Mouse (Mus musculus) CH12.LX (cell line): ENCODE results near the gene Aste1. TPM values are rescaled to one million over a fixed set of nuclear protein-coding genes. Genes with fewer than 3 reads are reported as not detected.
A peak's percentile ranks its signal among the peaks of the same experiment; 100 is the strongest.

Experiments
- DNase-seq: peaks from one replicate; pipeline ENCODE4 v3.0.0-alpha.2; 2013; ENCODE audit errors: extremely low read depth
- H3K27ac ChIP-seq: 2 replicates; pipeline ENCODE4 v1.5.1; 2012; ENCODE audit warnings: low read depth, mild to moderate bottlenecking, control low read depth, moderate library complexity; ENCODE audit not compliant: insufficient read depth
- H3K27me3 ChIP-seq: replicated peaks from 2 replicates; pipeline ENCODE3; 2012; ENCODE audit warnings: inconsistent platforms
- H3K36me3 ChIP-seq, 2 experiments: replicated peaks in 1 of 2; 2 replicates each; pipeline versions ENCODE3 to v1.6.1; 2012; ENCODE audit warnings: inconsistent platforms in 1 of 2, low read length in 1 of 2, mild to moderate bottlenecking in 1 of 2, mixed read lengths in 1 of 2, moderate library complexity in 1 of 2; ENCODE audit not compliant: control insufficient read depth in 1 of 2, insufficient read depth in 1 of 2
- H3K4me1 ChIP-seq, 2 experiments: 2 replicates each; pipeline ENCODE4 v1.6.1; 2012; ENCODE audit warnings: inconsistent platforms in 1 of 2, moderate library complexity in 1 of 2; ENCODE audit not compliant: insufficient read depth in 2 of 2, control insufficient read depth in 1 of 2
- H3K4me2 ChIP-seq: 2 replicates; pipeline ENCODE4 v1.6.1; 2012; ENCODE audit warnings: low read depth, mild to moderate bottlenecking, control low read depth; ENCODE audit not compliant: poor library complexity, insufficient read depth, severe bottlenecking
- H3K4me3 ChIP-seq, 3 experiments: fragments of 150-350 bp in 1 of 3; sonication (generic) in 1 of 3; replicated peaks in 1 of 3; 2 replicates each; pipeline versions ENCODE3 to v1.5.1; 2011 to 2012; ENCODE audit warnings: low read depth in 2 of 3, low read length in 2 of 3, mild to moderate bottlenecking in 2 of 3, moderate library complexity in 2 of 3, control low read depth in 1 of 3, improper control_type of control experiment in 1 of 3, inconsistent platforms in 1 of 3, mixed read lengths in 1 of 3; ENCODE audit not compliant: poor library complexity in 1 of 3
- H3K79me2 ChIP-seq: replicated peaks from 2 replicates; pipeline ENCODE4 v1.6.1; 2012; ENCODE audit warnings: mild to moderate bottlenecking, moderate library complexity; ENCODE audit not compliant: control insufficient read depth, poor library complexity, insufficient read depth, severe bottlenecking; ENCODE audit errors: extremely low read depth
- H3K9ac ChIP-seq: 2 replicates; pipeline ENCODE4 v1.6.1; 2012; ENCODE audit warnings: low read depth, mild to moderate bottlenecking, control low read depth, moderate library complexity; ENCODE audit not compliant: insufficient read depth
- H3K9me3 ChIP-seq: replicated peaks from 2 replicates; pipeline ENCODE3; 2012; ENCODE audit warnings: low read length, inconsistent platforms, mixed read lengths
- BHLHE40 ChIP-seq: IDR thresholded peaks from 2 replicates; pipeline ENCODE4 v1.6.1; 2011; ENCODE audit warnings: mild to moderate bottlenecking, low read depth, low read length, improper control_type of control experiment
- E2F4 ChIP-seq: IDR thresholded peaks from 2 replicates; pipeline ENCODE4 v1.6.1; 2011; ENCODE audit warnings: low read depth, low read length, improper control_type of control experiment; ENCODE audit not compliant: insufficient replicate concordance
- ELF1 ChIP-seq: IDR thresholded peaks from 2 replicates; pipeline ENCODE4 v1.6.1; 2014; ENCODE audit warnings: low read depth, mild to moderate bottlenecking, inconsistent platforms, low read length, improper control_type of control experiment
- EP300 ChIP-seq: IDR thresholded peaks from 2 replicates; pipeline ENCODE4 v1.6.1; 2011; ENCODE audit warnings: low read length, improper control_type of control experiment
- ETS1 ChIP-seq: conservative IDR thresholded peaks from 2 replicates; pipeline ENCODE4 v1.6.1; 2012; ENCODE audit warnings: low read depth, mild to moderate bottlenecking, inconsistent platforms, low read length, improper control_type of control experiment, moderate library complexity
- GABPA ChIP-seq: IDR thresholded peaks from 2 replicates; pipeline ENCODE4 v1.6.1; 2012; ENCODE audit warnings: low read depth, low read length, improper control_type of control experiment, inconsistent platforms; ENCODE audit not compliant: insufficient replicate concordance
- IRF4 ChIP-seq: IDR thresholded peaks from 2 replicates; pipeline ENCODE4 v1.6.1; 2014; ENCODE audit warnings: low read depth, mild to moderate bottlenecking, inconsistent platforms, low read length, improper control_type of control experiment
- JUN ChIP-seq: IDR thresholded peaks from 2 replicates; pipeline ENCODE4 v1.6.1; 2011; ENCODE audit warnings: low read depth, mild to moderate bottlenecking, low read length, improper control_type of control experiment, moderate library complexity; ENCODE audit not compliant: insufficient read depth
- JUND ChIP-seq: conservative IDR thresholded peaks from 2 replicates; pipeline ENCODE4 v1.6.1; 2011; ENCODE audit warnings: low read depth, low read length, improper control_type of control experiment
- KAT2A ChIP-seq: IDR thresholded peaks from 2 replicates; pipeline ENCODE4 v1.6.1; 2012; ENCODE audit warnings: low read length, improper control_type of control experiment, inconsistent platforms; ENCODE audit not compliant: insufficient replicate concordance
- MAFK ChIP-seq: IDR thresholded peaks from 2 replicates; pipeline ENCODE4 v1.6.1; 2011; ENCODE audit warnings: low read length, improper control_type of control experiment; ENCODE audit not compliant: insufficient replicate concordance
- MAZ ChIP-seq: IDR thresholded peaks from 2 replicates; pipeline ENCODE4 v1.6.1; 2012; ENCODE audit warnings: low read depth, mild to moderate bottlenecking, inconsistent platforms, low read length, improper control_type of control experiment, moderate library complexity
- MEF2A ChIP-seq: IDR thresholded peaks from 2 replicates; pipeline ENCODE4 v1.6.1; 2014; ENCODE audit warnings: low read depth, mild to moderate bottlenecking, inconsistent platforms, low read length, improper control_type of control experiment, borderline replicate concordance
- MYC ChIP-seq: IDR thresholded peaks from 2 replicates; pipeline ENCODE4 v1.6.1; 2011; ENCODE audit warnings: low read depth, mild to moderate bottlenecking, improper control_type of control experiment, low read length
- NELFE ChIP-seq: IDR thresholded peaks from 2 replicates; pipeline ENCODE4 v1.6.1; 2011; ENCODE audit warnings: low read depth, low read length, improper control_type of control experiment
- PAX5 ChIP-seq: IDR thresholded peaks from 2 replicates; pipeline ENCODE4 v1.6.1; 2012; ENCODE audit warnings: low read length, inconsistent platforms, mixed read lengths
- POLR2A ChIP-seq: IDR thresholded peaks from 2 replicates; pipeline ENCODE4 v1.6.1; 2011; ENCODE audit warnings: low read depth, mild to moderate bottlenecking, improper control_type of control experiment, low read length
- POLR2AphosphoS2 ChIP-seq: IDR thresholded peaks from 2 replicates; pipeline ENCODE4 v1.6.1; 2011; ENCODE audit warnings: low read depth, low read length, improper control_type of control experiment
- SIN3A ChIP-seq: IDR thresholded peaks from 2 replicates; pipeline ENCODE4 v1.6.1; 2012; ENCODE audit warnings: low read length, improper control_type of control experiment, inconsistent platforms
- TCF12 ChIP-seq: IDR thresholded peaks from 2 replicates; pipeline ENCODE4 v1.6.1; 2014; ENCODE audit warnings: low read depth, mild to moderate bottlenecking, inconsistent platforms, low read length, improper control_type of control experiment
- UBTF ChIP-seq: IDR thresholded peaks from 2 replicates; pipeline ENCODE4 v1.6.1; 2012; ENCODE audit warnings: low read depth, mild to moderate bottlenecking, inconsistent platforms, low read length, improper control_type of control experiment, moderate library complexity
- USF2 ChIP-seq: conservative IDR thresholded peaks from 2 replicates; pipeline ENCODE4 v1.6.1; 2011; ENCODE audit warnings: low read depth, low read length, improper control_type of control experiment
- ZC3H11A ChIP-seq: IDR thresholded peaks from 2 replicates; pipeline ENCODE4 v1.6.1; 2012; ENCODE audit warnings: low read depth, mild to moderate bottlenecking, inconsistent platforms, low read length, improper control_type of control experiment
- ZKSCAN1 ChIP-seq: IDR thresholded peaks from 2 replicates; pipeline ENCODE4 v1.6.1; 2012; ENCODE audit warnings: low read depth, inconsistent platforms, low read length, improper control_type of control experiment, borderline replicate concordance
- ZMIZ1 ChIP-seq: IDR thresholded peaks from 2 replicates; pipeline ENCODE4 v1.6.1; 2012; ENCODE audit warnings: low read depth, mild to moderate bottlenecking, inconsistent platforms, low read length, improper control_type of control experiment
- dilution Hi-C: fragments of 300-500 bp; cut with MboI; formaldehyde crosslinking; loops from 2 replicates; pipeline ENCODE4 v1.14.3; 2020; ENCODE audit warnings: low sequenced_read_pairs; ENCODE audit not compliant: extremely low pct_unique_long_range_greater_than_20kb, extremely low pct_ligation_motif_present
- in situ Hi-C: fragments of 300-500 bp; cut with MboI; formaldehyde crosslinking; loops from 3 replicates; pipeline ENCODE4 v1.14.3; 2019; ENCODE audit warnings: low sequenced_read_pairs, low pct_ligation_motif_present, low pct_unique_long_range_greater_than_20kb, mixed read lengths
- polyA plus RNA-seq: library from polyadenylated mRNA; unstranded; fragments of >175 nt; gene quantifications from 2 replicates; pipeline ENCODE4 v1.2.1, GENCODE M21; 2012; ENCODE audit warnings: low read depth; ENCODE audit not compliant: insufficient read length
- total RNA-seq, 2 experiments: library from RNA; depleted of rRNA; stranded (reverse); fragments of 300-350 nt in 1 of 2; fragments of >200 nt in 1 of 2; gene quantifications; 2 replicates each; pipeline ENCODE4 v1.2.3; 2012 to 2014

Gene Aste1
- total and polyA plus RNA-seq, 3 experiments = 8.9 to 13.9 (median 13.4) TPM

DNA sequence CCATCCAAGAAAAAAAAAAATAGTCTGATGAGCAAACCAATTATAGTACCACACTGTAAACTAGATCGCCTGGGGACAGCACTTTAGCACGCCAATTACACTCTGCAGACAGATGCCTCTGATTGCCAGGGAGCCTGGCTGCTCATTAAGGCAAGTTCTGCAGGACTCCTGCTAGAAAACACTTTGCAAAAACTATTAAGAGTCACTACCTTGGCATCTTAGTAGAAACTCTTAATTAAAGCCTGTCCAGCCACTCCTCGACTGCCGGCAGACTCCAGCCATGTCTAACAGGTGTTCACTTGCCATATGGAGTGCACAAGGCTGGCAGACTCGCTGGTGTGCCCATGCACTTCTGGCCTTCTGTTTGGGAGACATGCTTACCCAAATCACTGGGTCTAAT, 46.2 kb upstream of the Aste1 start:
- dilution Hi-C loops = no loop called here
- H3K4me1 ChIP-seq = no peaks in the 10 kb centered on the region
- H3K27me3 ChIP-seq = no peaks in the 10 kb centered on the region
- peaks cover 2% of the 10 kb centered on the region for H3K9me3 ChIP-seq
- no peaks in the 10 kb centered on the region for H3K79me2 ChIP-seq
- no peak for DNase-seq
- no peak overlapping the region for H3K9ac ChIP-seq
- no peaks in the 10 kb centered on the region for H3K36me3 ChIP-seq
- no peak overlapping the region for H3K27ac ChIP-seq
- TF ChIP-seq MAZ (no peak), PAX5 (no peak), KAT2A (no peak), MAFK (no peak), ZKSCAN1 (no peak), UBTF (no peak), E2F4 (no peak), ETS1 (no peak), USF2 (no peak), ZC3H11A (no peak), GABPA (no peak), POLR2A (no peak), MYC (no peak), EP300 (no peak), ELF1 (no peak), NELFE (no peak)
- in situ Hi-C loops = no loop called here
- no peak overlapping the region for H3K4me3 ChIP-seq
- H3K4me2 ChIP-seq = no peak overlapping the region

DNA sequence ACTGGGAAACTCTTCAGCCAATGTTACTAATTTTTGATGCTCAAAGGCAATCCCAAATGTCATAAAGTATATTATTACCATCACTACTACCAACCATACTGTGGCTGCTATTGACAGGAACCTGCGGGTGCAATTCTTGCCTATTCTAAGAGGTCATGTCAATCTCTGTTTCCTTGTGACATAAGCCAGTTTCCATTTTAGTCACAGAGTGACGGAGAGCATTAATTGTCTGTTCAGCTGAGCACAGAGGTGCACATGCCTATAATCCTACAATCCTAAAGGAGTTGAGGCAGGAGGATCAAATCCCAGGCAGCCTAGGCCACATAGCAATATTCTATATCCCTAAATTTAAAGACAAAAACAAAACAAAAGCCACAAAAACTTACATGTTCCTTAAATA, 33.0 kb upstream of the Aste1 start:
- no peak for TF ChIP-seq NELFE
- no peak for TF ChIP-seq SIN3A
- TF ChIP-seq MYC = 0 out of 2 replicates have a peak, but pooled peaks have one; percentile 53
- TF ChIP-seq ETS1 = peak; percentile 90
- peak; percentile 97 for TF ChIP-seq IRF4
- TF ChIP-seq JUN = peak; percentile 88
- peak; percentile 87 for TF ChIP-seq JUND
- TF ChIP-seq POLR2AphosphoS2 = no peak
- TF ChIP-seq MEF2A = peak; percentile 84
- no peak for TF ChIP-seq ZMIZ1
- no peak for TF ChIP-seq ELF1
- no peak for TF ChIP-seq UBTF
- no peak for TF ChIP-seq TCF12
- TF ChIP-seq POLR2A = no peak
- TF ChIP-seq EP300 = peak; percentile 76
- TF ChIP-seq BHLHE40 = peak; percentile 82
- dilution Hi-C loops = no loop called here
- in situ Hi-C loops = loop anchor here (10.0 kb wide), 1 partner anchor 57 kb away; no protein-coding TSS in a partner anchor

More for the DNA sequence above, 33.0 kb upstream of the Aste1 start:
- H3K27ac ChIP-seq = no peak overlapping the region
- no peaks in the 10 kb centered on the region for H3K79me2 ChIP-seq
- no peaks in the 10 kb centered on the region for H3K27me3 ChIP-seq
- H3K4me1 ChIP-seq = peaks cover 25 to 35% of the 10 kb centered on the region in 2 experiments
- no peak overlapping the region for H3K4me2 ChIP-seq
- H3K9me3 ChIP-seq = no peaks in the 10 kb centered on the region
- peak; percentile 45 for DNase-seq
- H3K4me3 ChIP-seq = no peak overlapping the region
- no peaks in the 10 kb centered on the region for H3K36me3 ChIP-seq
- H3K9ac ChIP-seq = no peak overlapping the region
